Mouse (Mus musculus): ENCODE measurements at regions not wholly inside any gene's neighbourhood (a gene's known extent, or its start where the extent isn't known, plus 50 kb on each side); places are given as distances from the start of the nearest gene placed in this dataset.
A peak's percentile ranks its signal among the peaks of the same experiment; 100 is the strongest.

- no peak for DNase-seq (ENCODE audit: low spot score)
These were observed 597.7 kb upstream of the Intu start for GRCm38 (mm10) chr3:39933372-39933771.

GRCm38 (mm10) chr3:39937719-39938278 is 593.3 kb upstream of the Intu start:
- no peak for DNase-seq (ENCODE audit: low spot score)

DNA sequence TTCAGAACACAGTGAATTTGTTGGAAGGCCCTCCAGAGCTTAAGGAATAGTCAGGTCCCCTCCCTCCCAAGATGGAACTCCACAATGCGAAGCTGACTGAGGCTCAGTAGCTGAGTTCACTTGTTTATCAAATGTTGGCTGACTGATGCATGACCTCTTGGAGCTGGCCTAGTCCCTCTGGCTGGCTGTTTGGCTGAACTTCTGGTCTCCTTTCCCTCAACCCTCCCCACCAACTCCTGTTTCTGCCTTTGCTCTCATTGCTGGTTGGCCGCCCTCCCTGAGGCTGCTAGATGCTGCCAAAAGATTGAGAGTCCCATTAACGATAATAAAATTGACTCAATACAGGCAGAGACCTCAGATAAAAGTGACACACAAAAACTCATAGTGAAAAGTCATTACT is 586.5 kb upstream of the Intu start:
- no peak for DNase-seq (ENCODE audit: low spot score)

DNA sequence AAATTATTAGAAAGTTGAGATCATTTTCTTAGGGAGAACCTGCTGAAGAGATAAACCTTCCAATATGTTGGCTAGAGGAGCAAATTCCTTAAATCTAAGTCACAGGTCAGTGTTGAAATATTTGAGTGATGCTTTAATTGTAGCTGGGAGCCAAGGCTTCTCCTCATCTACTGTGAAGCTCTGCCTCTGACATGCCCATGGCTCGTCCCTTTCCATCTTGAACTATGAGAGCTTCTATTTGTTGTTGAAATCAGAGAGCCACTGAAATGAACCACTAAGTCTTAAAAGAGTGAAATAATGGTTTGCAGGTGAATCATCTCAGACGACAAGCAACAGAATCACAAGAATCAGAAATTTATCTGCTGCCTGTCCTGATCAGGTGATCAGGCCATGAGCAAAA is 579.0 kb upstream of the Intu start:
- no peak for DNase-seq (ENCODE audit: low spot score)

GRCm38 (mm10) chr3:39952556-39952955 is 578.5 kb upstream of the Intu start:
- no peak for DNase-seq (ENCODE audit: low spot score)

GRCm38 (mm10) chr3:39961836-39962640 is 569.0 kb upstream of the Intu start:
- peak; percentile 7 for DNase-seq (ENCODE audit: low spot score)

GRCm38 (mm10) chr3:39965431-39965830 is 565.7 kb upstream of the Intu start:
- DNase-seq (ENCODE audit: low spot score): no peak

- DNase-seq (ENCODE audit: low spot score): no peak
These were observed 564.7 kb upstream of the Intu start for GRCm38 (mm10) chr3:39966390-39966789.

- DNase-seq (ENCODE audit: low spot score): no peak
These were observed 554.1 kb upstream of the Intu start for GRCm38 (mm10) chr3:39976937-39977336.

DNA sequence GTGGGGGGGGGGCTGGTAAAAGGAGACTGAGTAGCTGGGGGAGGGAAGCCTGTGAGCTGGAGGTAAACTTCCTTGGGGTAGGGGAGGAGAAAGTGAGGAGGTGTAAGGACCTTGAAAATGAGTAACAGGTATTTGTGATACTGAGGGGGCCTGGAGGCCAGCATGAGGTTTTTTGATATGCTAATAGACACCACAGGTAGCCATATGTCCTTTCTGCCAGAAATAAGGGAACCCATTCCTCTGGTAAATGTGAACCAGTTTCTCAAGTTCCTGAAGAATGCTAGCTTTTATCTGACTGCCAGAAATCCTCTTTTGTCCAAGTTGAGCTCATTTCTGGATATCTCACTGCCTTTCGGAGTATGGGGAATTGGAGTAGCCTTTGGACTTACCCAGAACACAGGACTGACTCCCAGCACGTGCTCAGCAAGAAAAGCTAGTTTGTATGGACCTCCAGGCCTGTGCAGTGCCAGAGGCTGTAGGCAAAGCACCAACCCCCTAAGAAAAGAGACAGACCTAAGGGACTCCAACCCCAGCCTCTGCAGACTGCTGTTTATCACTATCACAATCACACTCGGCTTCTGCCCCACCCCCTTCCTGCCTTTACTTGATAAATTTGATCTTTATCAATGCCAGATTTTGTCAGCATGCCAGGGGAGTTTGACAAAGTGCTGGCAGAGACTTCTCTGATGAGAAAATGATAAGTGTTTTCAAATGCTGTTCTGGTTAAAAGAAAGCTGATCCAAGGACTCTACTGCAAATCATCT is 552.0 kb upstream of the Intu start:
- DNase-seq (ENCODE audit: low spot score): no peak

GRCm38 (mm10) chr3:39982656-39983055 is 548.4 kb upstream of the Intu start:
- no peak for DNase-seq (ENCODE audit: low spot score)

DNA sequence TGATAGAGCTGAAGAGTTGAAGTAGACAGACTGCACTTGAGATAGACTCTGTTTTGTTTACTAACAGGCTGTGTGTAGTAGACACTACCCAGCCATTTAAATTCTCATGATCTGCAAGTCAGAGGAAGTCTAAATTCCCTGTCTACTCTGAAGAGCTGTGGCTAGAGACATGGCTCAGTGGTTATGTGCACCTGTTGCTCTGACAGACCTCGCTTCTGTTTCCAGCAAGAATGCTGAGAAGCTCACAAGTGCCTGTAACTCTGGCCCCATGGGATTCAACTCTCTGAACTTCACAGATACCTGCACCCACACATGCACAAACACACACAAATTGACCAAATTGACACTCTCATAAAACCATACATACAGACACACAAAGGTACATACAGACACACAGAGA is 543.4 kb upstream of the Intu start:
- no peak for DNase-seq (ENCODE audit: low spot score)

DNA sequence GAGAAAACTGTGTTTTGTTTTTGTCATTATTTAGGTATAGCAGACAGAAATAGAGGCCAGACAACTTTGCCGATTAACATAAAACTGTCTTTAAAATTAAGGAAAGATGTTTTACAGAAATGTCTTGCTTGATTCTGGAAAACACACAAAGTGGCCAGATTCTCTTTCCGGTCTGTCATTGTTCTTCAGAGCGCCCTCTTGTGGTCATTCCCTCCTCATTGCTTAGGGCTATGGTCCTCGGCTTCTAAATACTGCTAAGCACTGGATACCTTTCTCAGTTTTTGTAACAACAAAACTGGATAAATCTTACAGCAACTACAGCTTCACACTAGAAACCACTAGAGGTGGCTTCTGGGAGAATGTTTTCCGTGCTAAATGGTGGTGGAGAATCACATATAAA is 532.5 kb upstream of the Intu start:
- peak; percentile 77 for DNase-seq (ENCODE audit: low spot score)

DNA sequence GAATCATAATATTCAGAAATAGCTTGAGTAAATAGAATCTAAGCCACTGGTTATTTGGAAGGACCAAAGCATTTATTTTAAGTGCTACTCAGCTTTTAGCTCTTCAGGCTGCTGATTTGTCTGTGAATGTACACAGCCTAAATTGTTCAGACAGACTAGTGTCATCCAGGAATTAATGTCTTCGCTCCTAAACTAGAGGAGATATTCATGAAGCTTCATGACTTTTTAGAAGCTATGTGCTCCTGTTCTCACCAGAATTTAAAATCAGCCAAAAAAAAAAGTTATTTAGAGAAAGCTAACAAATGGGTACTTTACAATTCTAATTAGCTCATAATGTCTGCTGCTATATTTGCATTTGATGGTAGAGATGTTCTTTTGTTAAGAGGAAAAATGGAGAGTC is 531.2 kb upstream of the Intu start:
- no peak for DNase-seq (ENCODE audit: low spot score)

- no peak for DNase-seq (ENCODE audit: low spot score)
These were observed 528.2 kb upstream of the Intu start for GRCm38 (mm10) chr3:40002838-40003237.

- DNase-seq (ENCODE audit: low spot score): no peak
These were observed 521.0 kb upstream of the Intu start for GRCm38 (mm10) chr3:40010051-40010450.

DNA sequence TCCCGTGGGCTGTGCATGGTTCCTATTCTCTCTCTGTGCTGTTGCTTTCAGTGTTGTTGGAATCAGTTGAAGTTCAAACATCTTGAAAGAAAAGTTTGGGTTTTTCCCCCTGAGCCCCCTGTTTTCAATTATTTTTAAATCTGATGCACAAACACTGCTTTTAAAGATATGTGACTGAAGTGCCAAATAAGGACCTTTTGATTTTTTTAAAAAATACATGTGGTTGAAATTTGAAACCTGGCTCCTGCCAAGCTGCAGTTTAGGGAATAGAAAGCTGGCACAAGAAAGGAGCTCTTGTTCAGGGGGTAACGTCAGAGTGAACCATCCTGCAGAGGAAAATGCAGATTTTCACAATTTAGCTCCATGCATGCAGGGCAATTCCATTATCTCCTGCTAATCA is 509.4 kb upstream of the Intu start:
- no peak for DNase-seq (ENCODE audit: low spot score)

DNA sequence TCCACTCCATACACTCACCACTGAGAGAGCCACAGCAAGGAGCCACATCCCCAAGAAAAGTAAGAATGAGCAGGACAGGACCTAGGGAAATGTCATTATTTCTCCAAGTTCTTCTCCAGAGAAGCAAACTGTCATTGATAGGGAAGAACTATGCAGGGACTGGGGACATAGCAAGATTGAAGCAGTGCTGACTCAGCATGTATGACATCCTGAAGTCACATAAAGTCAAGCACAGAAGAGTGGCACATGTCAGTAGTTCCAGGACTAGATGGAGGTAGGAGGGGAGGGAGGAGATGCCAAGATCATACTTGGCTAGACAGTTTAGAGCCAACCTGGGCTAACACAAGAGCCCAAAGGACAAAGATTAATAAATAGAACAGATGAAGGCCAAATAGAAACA is 503.4 kb upstream of the Intu start:
- DNase-seq (ENCODE audit: low spot score): no peak

DNA sequence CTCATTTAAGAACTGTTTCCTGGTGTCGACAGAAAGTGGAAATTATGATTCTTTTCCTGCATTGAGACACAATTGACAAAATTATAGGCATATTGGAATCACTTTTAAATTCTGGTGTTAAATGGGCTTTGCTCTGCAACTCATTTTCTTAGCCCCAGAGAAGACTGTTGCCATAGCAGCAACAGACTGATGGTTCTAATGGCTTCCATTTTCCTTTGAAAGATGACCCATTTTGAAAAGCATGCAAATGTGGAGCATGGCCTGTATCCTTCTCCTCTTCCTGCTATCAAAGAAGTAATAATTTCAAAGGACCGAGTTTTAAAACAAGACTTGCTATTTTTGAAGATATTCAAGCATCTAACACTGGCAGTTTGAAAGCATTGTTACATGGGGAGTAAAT is 494.9 kb upstream of the Intu start:
- DNase-seq (ENCODE audit: low spot score): no peak

DNA sequence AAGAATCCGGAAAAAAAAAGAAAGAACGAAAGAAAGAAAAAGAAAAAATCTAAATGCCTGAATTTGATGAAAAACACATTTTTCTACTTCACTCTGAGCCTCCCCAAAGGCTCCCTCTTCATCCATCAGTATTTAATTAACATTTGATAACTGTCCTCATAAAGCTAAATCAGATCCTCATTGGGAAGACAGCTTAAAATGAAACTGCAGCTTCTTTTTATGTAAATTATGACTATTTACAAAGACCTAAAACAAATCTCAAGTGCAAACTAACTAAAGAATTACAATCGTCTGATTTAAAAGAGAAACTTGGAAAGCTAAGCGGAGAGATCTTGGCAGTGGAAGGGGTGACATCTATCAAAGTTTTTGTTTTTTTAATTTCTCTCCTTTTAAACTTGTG is 481.4 kb upstream of the Intu start:
- DNase-seq (ENCODE audit: low spot score): no peak

DNA sequence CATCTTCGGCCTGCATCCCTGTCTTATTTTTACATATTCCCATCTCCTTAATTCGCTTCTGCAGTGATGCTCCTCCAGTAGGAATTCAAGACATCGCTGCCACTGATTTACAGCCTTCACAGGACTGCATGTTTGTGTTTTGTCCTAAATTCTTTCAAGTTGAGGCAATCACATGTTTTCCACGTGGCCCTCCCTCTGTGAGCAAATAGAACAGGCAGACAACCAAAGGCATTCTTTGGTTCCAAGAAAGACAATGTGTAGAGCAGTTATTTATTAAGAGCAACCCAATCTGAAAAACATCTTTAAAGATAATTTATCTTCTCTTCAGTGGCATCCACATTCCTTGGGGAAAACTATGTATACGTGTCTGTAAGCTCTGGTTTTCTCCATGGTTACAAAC is 472.8 kb upstream of the Intu start:
- no peak for DNase-seq (ENCODE audit: low spot score)

DNA sequence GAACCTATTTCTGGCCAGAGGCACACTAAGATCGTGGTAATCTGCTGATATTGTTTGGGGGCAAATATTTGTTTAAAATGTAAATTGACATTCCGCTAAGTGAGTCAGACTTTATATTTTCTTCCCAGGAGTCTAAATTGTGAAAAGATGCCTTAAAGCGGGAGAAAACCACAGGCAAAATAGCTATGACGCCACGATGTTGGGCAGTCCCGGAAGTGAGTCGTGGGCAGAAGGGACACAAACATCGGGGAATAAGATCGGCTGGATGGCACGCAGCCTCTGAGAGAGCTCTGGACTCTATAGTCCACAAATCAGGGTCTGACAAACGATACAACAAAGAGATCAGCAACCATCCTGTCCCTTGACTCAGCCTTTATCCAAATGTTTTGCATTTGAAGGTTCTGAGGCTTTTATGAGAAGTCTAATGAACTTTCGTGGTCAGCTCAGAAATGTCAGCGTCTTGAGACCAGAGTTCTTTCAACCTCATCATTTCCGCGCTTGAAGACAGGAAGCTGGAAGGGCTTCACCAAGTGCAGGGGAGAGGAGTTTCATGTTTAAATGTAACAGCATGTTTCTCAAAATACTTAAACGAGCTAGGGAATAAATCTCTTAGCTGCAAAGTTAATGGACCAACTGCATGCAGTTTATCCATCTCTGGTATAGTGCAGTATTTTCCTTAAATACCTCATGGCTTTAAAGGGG is 472.2 kb upstream of the Intu start:
- no peak for DNase-seq (ENCODE audit: low spot score)

Measured in retina, embryonic 14.5 days (tissue).